Mouse (Mus musculus) B cell, adult 2 months (primary cell): ENCODE measurements around the gene Mrpl24.
A peak's percentile ranks its signal among the peaks of the same experiment; 100 is the strongest.

Experiments
- DNase-seq, 2 experiments: peaks; one replicate each; pipeline ENCODE4 v3.0.0; 2022

The Mrpl24 gene

GRCm38 (mm10) chr3:87947811-87948199 lies 28.5 kb downstream of the Mrpl24 start:
- DNase-seq, result no peak

GRCm38 (mm10) chr3:87948378-87949265 lies 29.3 kb downstream of the Mrpl24 start, which contains the start of gene Crabp2:
Gene Crabp2, plus strand, starts transcription at chr3:87948666.
- peak; percentile 41 for DNase-seq

- DNase-seq, result no peak
These were observed 30.1 kb downstream of the Mrpl24 start for GRCm38 (mm10) chr3:87949266-87949954.

- no peak for DNase-seq
These were observed 30.7 kb downstream of the Mrpl24 start for GRCm38 (mm10) chr3:87949955-87950515.

- DNase-seq, result no peak
These were observed 32.6 kb downstream of the Mrpl24 start for GRCm38 (mm10) chr3:87951946-87952345.

- no peak for DNase-seq
These were observed 33.1 kb downstream of the Mrpl24 start for GRCm38 (mm10) chr3:87952440-87952839.

GRCm38 (mm10) chr3:87958056-87958455 lies 38.8 kb downstream of the Mrpl24 start:
- DNase-seq, result no peak

- no peak for DNase-seq
These were observed 39.2 kb downstream of the Mrpl24 start for GRCm38 (mm10) chr3:87958476-87958875.

GRCm38 (mm10) chr3:87958967-87959366 lies 39.7 kb downstream of the Mrpl24 start:
- no peak for DNase-seq

- DNase-seq, result no peak
These were observed 40.1 kb downstream of the Mrpl24 start for GRCm38 (mm10) chr3:87959371-87959770.

GRCm38 (mm10) chr3:87960191-87960585 lies 40.9 kb downstream of the Mrpl24 start:
- DNase-seq, result no peak

- DNase-seq, result peak; percentile 73 to 74
These were observed 41.4 kb downstream of the Mrpl24 start for GRCm38 (mm10) chr3:87960586-87961191.

- DNase-seq, result peak; percentile 73 to 74
These were observed 51.1 kb downstream of the Mrpl24 start for GRCm38 (mm10) chr3:87970184-87970938.

GRCm38 (mm10) chr3:87970939-87971488 lies 51.7 kb downstream of the Mrpl24 start, which contains the start of gene Nes:
Gene Nes, plus strand, starts transcription at chr3:87971078.
- DNase-seq, result peak in 1 of 2 experiments; percentile 31

- DNase-seq, result no peak
These were observed 52.3 kb downstream of the Mrpl24 start for GRCm38 (mm10) chr3:87971489-87972202.

GRCm38 (mm10) chr3:87972203-87972664 lies 52.9 kb downstream of the Mrpl24 start:
- DNase-seq, result no peak

- no peak for DNase-seq
These were observed 53.5 kb downstream of the Mrpl24 start for GRCm38 (mm10) chr3:87972776-87973175.
